Mouse (Mus musculus): ENCODE data around the gene Dusp13.

GRCm38 (mm10) chr14:21772506-21773281, 21.7 kb upstream of the Dusp13 start:
- TF ChIP-seq EP300 (IDR thresholded peaks at IDR 0.05; ENCODE audit: low read depth) (no peak), CTCF (IDR thresholded peaks at IDR 0.05; ENCODE audit: low read depth) (no peak)

Measured in liver, embryonic 14.5 days (tissue).